Comparison of ENCODE assay signal across 13 mouse cellular contexts in the genomic region with DNA sequence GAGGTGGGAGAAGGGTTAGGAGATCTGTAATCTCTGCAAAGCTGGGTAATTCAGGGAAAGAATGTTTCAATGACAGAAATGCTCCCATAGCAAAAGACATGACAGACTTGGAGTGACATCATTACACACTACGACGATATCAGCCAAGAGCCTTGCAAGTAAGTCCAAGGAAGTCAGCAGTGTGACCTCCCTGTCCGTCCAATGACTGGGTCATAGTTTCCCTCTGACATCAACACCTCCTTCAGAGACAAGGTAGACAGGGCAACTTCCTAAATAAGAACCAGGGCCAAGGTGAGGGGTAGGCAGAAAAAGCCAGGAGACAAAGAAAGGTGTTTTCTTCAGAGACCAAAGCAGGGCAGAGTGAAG.
DNase-seq lines count a peak whose midpoint lies in the region; ATAC-seq and TF ChIP-seq lines count a peak whose summit lies in the region.
"Had no signal": no experiment of that assay in that cellular context is flagged by ENCODE, and none has a peak within 500 bp of the region (broad histone marks: within the 10 kb centered on the region; RNA-seq: fewer than 3 reads in every experiment).

No protein-coding gene starts in this region.

- TF ChIP-seq EP300 in stomach, postnatal 0 days (optimal IDR thresholded peaks at IDR 0.05), result no peak

- H3K27ac ChIP-seq in forebrain, embryonic 13.5 days, result no peak overlapping the region
- no peak overlapping the region for H3K27ac ChIP-seq in forebrain, embryonic 11.5 days (ENCODE audit: low read depth, low read length)
- H3K27ac ChIP-seq in heart, embryonic 11.5 days (ENCODE audit: low read depth, low read length), result 0 out of 2 replicates have a peak overlapping the region, but pooled peaks have one; percentile 0
- H3K27ac ChIP-seq in hindbrain, postnatal 0 days, result no peak overlapping the region
- H3K27ac ChIP-seq in hindbrain, embryonic 14.5 days, result no peak overlapping the region
- H3K27ac ChIP-seq in stomach, embryonic 14.5 days (ENCODE audit: low read length), result no peak overlapping the region
- H3K27ac ChIP-seq in stomach, postnatal 0 days (replicated peaks), result no peak overlapping the region
- H3K27ac ChIP-seq: limb, embryonic 12.5 days; liver, embryonic 13.5 days had no signal

- H3K36me3 ChIP-seq in forebrain, embryonic 13.5 days (ENCODE audit: poor library complexity, severe bottlenecking), result no peaks in the 10 kb centered on the region
- H3K36me3 ChIP-seq in forebrain, embryonic 11.5 days (ENCODE audit: control insufficient read depth, insufficient read depth, low read length), result no peaks in the 10 kb centered on the region
- no peaks in the 10 kb centered on the region for H3K36me3 ChIP-seq in heart, embryonic 11.5 days (ENCODE audit: control insufficient read depth, insufficient read depth, low read length)
- no peaks in the 10 kb centered on the region for H3K36me3 ChIP-seq in hindbrain, postnatal 0 days (ENCODE audit: insufficient read depth, low read length)
- no peaks in the 10 kb centered on the region for H3K36me3 ChIP-seq in hindbrain, embryonic 14.5 days (replicated peaks; ENCODE audit: control insufficient read depth, insufficient read depth)
- no peaks in the 10 kb centered on the region for H3K36me3 ChIP-seq in stomach, embryonic 14.5 days (ENCODE audit: control insufficient read depth, insufficient read depth, low read length)
- no peaks in the 10 kb centered on the region for H3K36me3 ChIP-seq in stomach, postnatal 0 days (ENCODE audit: control insufficient read depth, insufficient read depth, low read length)
- H3K36me3 ChIP-seq: G1E; limb, embryonic 12.5 days; liver, embryonic 13.5 days had no signal

- no peak for DNase-seq in forebrain, embryonic 11.5 days (ENCODE audit: low spot score)
- no peak for DNase-seq in heart, adult 18-20 months
- DNase-seq in hindbrain, postnatal 0 days (ENCODE audit: low spot score), result no peak
- DNase-seq in hindbrain, embryonic 14.5 days (ENCODE audit: low spot score), result no peak
- DNase-seq in stomach, postnatal 0 days (ENCODE audit: low spot score), result no peak
- DNase-seq: layer of hippocampus, adult 9-11 months; liver, embryonic 13.5 days had no signal

- no peaks in the 10 kb centered on the region for H3K9me3 ChIP-seq in forebrain, embryonic 13.5 days (replicated peaks)
- no peaks in the 10 kb centered on the region for H3K9me3 ChIP-seq in forebrain, embryonic 11.5 days (ENCODE audit: control insufficient read depth, low read length)
- H3K9me3 ChIP-seq in heart, embryonic 11.5 days (replicated peaks; ENCODE audit: control insufficient read depth, low read length), result no peaks in the 10 kb centered on the region
- no peaks in the 10 kb centered on the region for H3K9me3 ChIP-seq in hindbrain, postnatal 0 days (ENCODE audit: low read length)
- no peaks in the 10 kb centered on the region for H3K9me3 ChIP-seq in hindbrain, embryonic 14.5 days (ENCODE audit: control insufficient read depth, low read length)
- no peaks in the 10 kb centered on the region for H3K9me3 ChIP-seq in stomach, embryonic 14.5 days (ENCODE audit: control insufficient read depth, low read depth, low read length)
- no peaks in the 10 kb centered on the region for H3K9me3 ChIP-seq in stomach, postnatal 0 days (ENCODE audit: control insufficient read depth, low read length)
- H3K9me3 ChIP-seq: G1E; limb, embryonic 12.5 days; liver, embryonic 13.5 days had no signal

- H3K9ac ChIP-seq in forebrain, embryonic 13.5 days, result no peak overlapping the region
- no peak overlapping the region for H3K9ac ChIP-seq in forebrain, embryonic 11.5 days (ENCODE audit: low read length)
- no peak overlapping the region for H3K9ac ChIP-seq in heart, embryonic 11.5 days (ENCODE audit: low read depth, low read length)
- no peak overlapping the region for H3K9ac ChIP-seq in hindbrain, postnatal 0 days (replicated peaks; ENCODE audit: low read length)
- H3K9ac ChIP-seq in hindbrain, embryonic 14.5 days, result no peak overlapping the region
- H3K9ac ChIP-seq in stomach, embryonic 14.5 days (replicated peaks; ENCODE audit: low read depth, low read length), result no peak overlapping the region
- no peak overlapping the region for H3K9ac ChIP-seq in stomach, postnatal 0 days (ENCODE audit: low read length)
- H3K9ac ChIP-seq: limb, embryonic 12.5 days; liver, embryonic 13.5 days had no signal

- WGBS in forebrain, embryonic 13.5 days, result 85% methylated on average over 3 of the region's 3 CpGs
- 79% methylated on average over 3 of the region's 3 CpGs for WGBS in forebrain, embryonic 11.5 days
- WGBS in heart, embryonic 11.5 days (ENCODE audit: insufficient replicate concordance), result 51% methylated on average over 3 of the region's 3 CpGs
- WGBS in hindbrain, postnatal 0 days, result 84% methylated on average over 3 of the region's 3 CpGs
- 78% methylated on average over 3 of the region's 3 CpGs for WGBS in hindbrain, embryonic 14.5 days
- WGBS in stomach, embryonic 14.5 days, result 75% methylated on average over 3 of the region's 3 CpGs
- WGBS in stomach, postnatal 0 days, result 67% methylated on average over 3 of the region's 3 CpGs

- H3K27me3 ChIP-seq in forebrain, embryonic 13.5 days, result no peaks in the 10 kb centered on the region
- no peaks in the 10 kb centered on the region for H3K27me3 ChIP-seq in forebrain, embryonic 11.5 days (ENCODE audit: control insufficient read depth, insufficient read depth, low read length)
- H3K27me3 ChIP-seq in heart, embryonic 11.5 days (ENCODE audit: control insufficient read depth, insufficient read depth, low read length), result no peaks in the 10 kb centered on the region
- no peaks in the 10 kb centered on the region for H3K27me3 ChIP-seq in hindbrain, postnatal 0 days (ENCODE audit: insufficient read depth, low read length)
- H3K27me3 ChIP-seq in hindbrain, embryonic 14.5 days (ENCODE audit: control insufficient read depth, insufficient read depth, low read length), result no peaks in the 10 kb centered on the region
- no peaks in the 10 kb centered on the region for H3K27me3 ChIP-seq in stomach, embryonic 14.5 days (ENCODE audit: control insufficient read depth, insufficient read depth, low read length)
- H3K27me3 ChIP-seq in stomach, postnatal 0 days (ENCODE audit: control insufficient read depth, insufficient read depth, low read length), result no peaks in the 10 kb centered on the region
- H3K27me3 ChIP-seq: limb, embryonic 12.5 days; liver, embryonic 13.5 days had no signal

- no peak overlapping the region for H3K4me3 ChIP-seq in forebrain, embryonic 13.5 days
- H3K4me3 ChIP-seq in forebrain, embryonic 11.5 days (ENCODE audit: low read depth, low read length), result no peak overlapping the region
- H3K4me3 ChIP-seq in heart, embryonic 11.5 days (ENCODE audit: low read depth, low read length), result no peak overlapping the region
- no peak overlapping the region for H3K4me3 ChIP-seq in hindbrain, postnatal 0 days (ENCODE audit: low read length)
- no peak overlapping the region for H3K4me3 ChIP-seq in hindbrain, embryonic 14.5 days (replicated peaks; ENCODE audit: low read length)
- H3K4me3 ChIP-seq in stomach, embryonic 14.5 days (ENCODE audit: low read depth, low read length), result no peak overlapping the region
- no peak overlapping the region for H3K4me3 ChIP-seq in stomach, postnatal 0 days (ENCODE audit: low read depth, low read length)
- H3K4me3 ChIP-seq: erythroblast, embryonic 14.5 days; limb, embryonic 12.5 days; liver, embryonic 13.5 days had no signal

- ATAC-seq in forebrain, embryonic 13.5 days, result 0 out of 2 replicates have a peak, but pooled peaks have one; percentile 24
- ATAC-seq in forebrain, embryonic 11.5 days (replicated peaks; ENCODE audit: low FRiP score), result no peak; the same call in 1 of the 2 replicates
- no peak for ATAC-seq in heart, embryonic 11.5 days (replicated peaks; ENCODE audit: insufficient number of reproducible peaks, low FRiP score, low TSS enrichment)
- ATAC-seq in hindbrain, postnatal 0 days, result peak; percentile 24
- ATAC-seq in hindbrain, embryonic 14.5 days (ENCODE audit: low FRiP score), result no peak
- ATAC-seq in stomach, embryonic 14.5 days (ENCODE audit: insufficient number of reproducible peaks, insufficient read depth, low FRiP score, low read depth), result 0 out of 2 replicates have a peak, but pooled peaks have one; percentile 18
- ATAC-seq in stomach, postnatal 0 days (ENCODE audit: low FRiP score, low TSS enrichment), result no peak; the same call in 1 of the 2 replicates

- TF ChIP-seq CTCF in hindbrain, postnatal 0 days (IDR thresholded peaks at IDR 0.05; ENCODE audit: low read depth), result no peak
- no peak for TF ChIP-seq CTCF in stomach, postnatal 0 days (IDR thresholded peaks at IDR 0.05; ENCODE audit: low read depth)

- no peak overlapping the region for H3K4me2 ChIP-seq in forebrain, embryonic 13.5 days
- no peak overlapping the region for H3K4me2 ChIP-seq in forebrain, embryonic 11.5 days (ENCODE audit: low read depth, low read length, severe bottlenecking)
- 0 out of 2 replicates have a peak overlapping the region, but pooled peaks have one; percentile 12 for H3K4me2 ChIP-seq in heart, embryonic 11.5 days
- no peak overlapping the region for H3K4me2 ChIP-seq in hindbrain, postnatal 0 days (ENCODE audit: low read depth, low read length)
- no peak overlapping the region for H3K4me2 ChIP-seq in hindbrain, embryonic 14.5 days (replicated peaks)
- no peak overlapping the region for H3K4me2 ChIP-seq in stomach, embryonic 14.5 days (replicated peaks; ENCODE audit: low read depth, low read length)
- no peak overlapping the region for H3K4me2 ChIP-seq in stomach, postnatal 0 days (replicated peaks; ENCODE audit: low read depth)
- H3K4me2 ChIP-seq: limb, embryonic 12.5 days; liver, embryonic 13.5 days had no signal

- H3K4me1 ChIP-seq in forebrain, embryonic 13.5 days, result no peaks in the 10 kb centered on the region
- no peaks in the 10 kb centered on the region for H3K4me1 ChIP-seq in forebrain, embryonic 11.5 days (replicated peaks; ENCODE audit: control insufficient read depth, insufficient read depth, low read length)
- peaks cover 2% of the 10 kb centered on the region; the same call in 1 of the 2 replicates for H3K4me1 ChIP-seq in heart, embryonic 11.5 days (ENCODE audit: control insufficient read depth, insufficient read depth, low read length)
- H3K4me1 ChIP-seq in hindbrain, postnatal 0 days (ENCODE audit: insufficient read depth, low read length), result no peaks in the 10 kb centered on the region
- H3K4me1 ChIP-seq in hindbrain, embryonic 14.5 days (replicated peaks; ENCODE audit: control insufficient read depth, insufficient read depth, low read length), result no peaks in the 10 kb centered on the region
- no peaks in the 10 kb centered on the region for H3K4me1 ChIP-seq in stomach, embryonic 14.5 days (ENCODE audit: control insufficient read depth, insufficient read depth, low read length)
- H3K4me1 ChIP-seq in stomach, postnatal 0 days (replicated peaks; ENCODE audit: control insufficient read depth, insufficient read depth), result no peaks in the 10 kb centered on the region
- H3K4me1 ChIP-seq: limb, embryonic 12.5 days; liver, embryonic 13.5 days had no signal

Comparison
In these comparisons a context has a peak if more than half of its experiments do, and no peak if none do; other contexts are left out.
1. ATAC-seq: peak in forebrain, embryonic 13.5 days (single experiment), hindbrain, postnatal 0 days (single experiment) and stomach, embryonic 14.5 days (single experiment); none in forebrain, embryonic 11.5 days (single experiment), heart, embryonic 11.5 days (single experiment), hindbrain, embryonic 14.5 days (single experiment) and stomach, postnatal 0 days (single experiment).